Mouse (Mus musculus): ENCODE measurements around the gene Calm4. TPM values are rescaled to one million over a fixed set of nuclear protein-coding genes. Genes with fewer than 3 reads are reported as not detected.
"Not testable (repeated sequence)": the region's sequence is repeated elsewhere in the genome, so short reads cannot be mapped to it uniquely, and the experiment has no call there.

The Calm4 gene
- polyA plus RNA-seq, 1 experiment from 2014 or later = not detected

DNA sequence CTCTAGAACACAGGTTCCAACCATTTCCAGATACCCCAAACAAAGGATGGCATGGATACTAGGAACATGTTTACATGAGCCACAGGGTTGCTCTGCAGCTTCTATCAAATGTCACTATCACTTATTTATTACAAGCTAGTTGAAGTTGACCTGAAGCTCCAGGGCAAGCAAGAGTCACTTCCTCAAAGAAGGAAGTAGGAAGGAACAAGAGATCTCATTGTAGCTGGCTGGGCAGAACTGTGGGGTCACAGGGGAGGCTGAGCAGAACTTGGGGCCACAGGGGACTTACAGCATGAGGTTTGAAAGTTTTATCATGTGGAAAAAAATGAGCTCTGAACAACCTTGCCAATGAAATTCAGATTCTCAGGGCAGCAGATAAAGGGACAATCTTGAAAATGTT lies 11.8 kb upstream of the Calm4 start:
- Histone ChIP-seq H3K9me3 (no peaks in the 10 kb centered on the region), H3K27me3 (replicated peaks) (no peaks in the 10 kb centered on the region), H3K4me1 (no peaks in the 10 kb centered on the region), H3K27ac (no peak overlapping the region), H3K4me2 (no peak overlapping the region), H3K4me3 (no peak overlapping the region), H3K36me3 (replicated peaks) (no peaks in the 10 kb centered on the region), H3K9ac (no peak overlapping the region)
- ATAC-seq (replicated peaks) = no peak

DNA sequence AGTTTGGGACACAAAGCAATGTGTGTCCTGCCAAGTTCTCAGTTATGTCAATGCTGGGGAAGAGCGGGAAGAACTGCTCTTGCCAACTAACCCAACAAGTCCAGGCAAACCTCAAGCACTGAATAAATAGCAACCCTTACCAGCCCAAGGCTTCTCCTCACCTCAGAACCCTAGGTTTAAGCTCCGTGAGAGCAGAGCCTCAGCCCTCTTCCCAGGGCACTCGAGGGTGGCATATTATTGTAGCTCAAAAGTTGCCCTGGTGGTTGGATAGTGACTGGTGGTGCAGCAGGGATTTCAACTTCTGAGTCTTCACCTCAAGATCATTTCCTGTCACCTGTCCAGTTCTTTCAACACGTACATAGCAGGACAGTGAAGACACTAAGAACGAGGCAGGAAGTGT lies 6.0 kb upstream of the Calm4 start:
- H3K27ac ChIP-seq = no peak overlapping the region
- no peak for ATAC-seq (replicated peaks)
- no peaks in the 10 kb centered on the region for H3K36me3 ChIP-seq (replicated peaks)
- H3K4me1 ChIP-seq = no peaks in the 10 kb centered on the region
- 86% methylated on average over 5 of the region's 5 CpGs for WGBS
- H3K27me3 ChIP-seq (replicated peaks) = no peaks in the 10 kb centered on the region
- H3K4me3 ChIP-seq = no peak overlapping the region
- H3K9me3 ChIP-seq = no peaks in the 10 kb centered on the region
- H3K4me2 ChIP-seq = no peak overlapping the region
- H3K9ac ChIP-seq = no peak overlapping the region

DNA sequence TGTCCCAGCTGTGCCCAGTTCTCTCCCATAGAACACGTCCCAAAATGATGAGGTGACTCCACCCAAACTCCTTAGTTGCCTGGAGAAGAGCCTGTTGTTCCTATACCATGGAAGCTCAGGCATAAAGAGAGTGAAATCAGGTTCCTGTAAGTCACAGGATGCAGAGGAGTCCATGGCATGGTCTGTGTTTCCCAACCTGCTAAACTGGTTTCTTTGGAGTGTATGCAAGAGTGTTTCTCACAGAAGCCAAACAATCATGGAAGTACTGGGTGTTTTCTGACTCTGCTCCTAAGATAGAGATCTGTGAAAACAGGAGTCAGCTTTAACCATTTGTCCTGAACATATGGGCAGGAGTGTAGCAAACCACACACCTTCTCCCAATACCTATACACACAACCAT lies 5.6 kb upstream of the Calm4 start:
- no peak for ATAC-seq (replicated peaks)
- no peaks in the 10 kb centered on the region for H3K9me3 ChIP-seq
- H3K27me3 ChIP-seq (replicated peaks) = no peaks in the 10 kb centered on the region
- no peak overlapping the region for H3K4me2 ChIP-seq
- H3K4me3 ChIP-seq = no peak overlapping the region
- no peak overlapping the region for H3K9ac ChIP-seq
- no peaks in the 10 kb centered on the region for H3K4me1 ChIP-seq
- H3K36me3 ChIP-seq (replicated peaks) = no peaks in the 10 kb centered on the region
- no peak overlapping the region for H3K27ac ChIP-seq
- 71% methylated on average over 1 of the region's 1 CpGs for WGBS

DNA sequence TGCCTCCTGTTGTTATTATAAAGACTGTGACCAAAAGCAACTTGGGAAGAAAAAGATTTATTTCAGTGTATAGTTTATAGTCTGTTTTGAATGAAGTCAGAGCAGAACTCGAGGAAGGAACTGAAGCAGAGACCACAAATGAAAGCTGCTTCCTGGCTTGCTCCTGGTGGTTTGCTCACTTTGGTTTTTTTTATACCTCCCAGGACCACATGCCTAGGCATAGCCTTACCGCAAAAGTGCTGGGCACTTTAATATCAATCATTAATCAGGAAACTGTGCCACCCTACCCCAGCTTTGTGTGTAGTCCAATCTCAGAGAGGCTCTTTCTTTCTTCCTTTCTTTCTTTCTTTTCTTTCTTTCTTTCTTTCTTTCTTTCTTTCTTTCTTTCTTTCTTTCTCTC lies 5.1 kb upstream of the Calm4 start:
- Histone ChIP-seq H3K4me2 (no peak overlapping the region), H3K36me3 (replicated peaks) (no peaks in the 10 kb centered on the region), H3K9me3 (no peaks in the 10 kb centered on the region), H3K9ac (no peak overlapping the region), H3K27ac (no peak overlapping the region), H3K27me3 (replicated peaks) (no peaks in the 10 kb centered on the region), H3K4me3 (no peak overlapping the region), H3K4me1 (no peaks in the 10 kb centered on the region)
- ATAC-seq (replicated peaks) = no peak
- WGBS = 83% methylated on average over 2 of the region's 2 CpGs

DNA sequence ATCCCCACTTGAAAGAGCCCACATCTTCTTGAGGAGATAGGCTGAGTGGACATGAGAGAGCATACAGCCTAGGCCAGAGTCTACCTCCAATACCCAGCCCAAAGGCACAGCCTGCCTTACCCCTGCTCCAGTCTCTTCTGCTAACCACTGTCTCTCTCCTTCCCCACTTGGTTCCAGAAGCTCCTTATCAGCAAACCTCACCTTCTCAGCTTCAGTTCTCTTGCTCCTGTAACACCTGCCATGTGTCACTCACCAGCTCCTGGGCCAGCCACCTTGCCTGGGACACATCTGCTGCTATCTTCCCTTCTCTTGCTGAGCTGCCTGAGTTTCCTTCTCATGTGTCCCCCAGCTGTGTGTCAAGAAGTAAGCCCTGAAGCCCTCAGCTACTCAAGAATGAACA lies 3.9 kb upstream of the Calm4 start:
- ATAC-seq (replicated peaks); H3K4me2 ChIP-seq; H3K36me3 ChIP-seq (replicated peaks); H3K9ac ChIP-seq; H3K27ac ChIP-seq; H3K27me3 ChIP-seq (replicated peaks); H3K4me3 ChIP-seq; H3K9me3 ChIP-seq; H3K4me1 ChIP-seq: not testable (repeated sequence)

DNA sequence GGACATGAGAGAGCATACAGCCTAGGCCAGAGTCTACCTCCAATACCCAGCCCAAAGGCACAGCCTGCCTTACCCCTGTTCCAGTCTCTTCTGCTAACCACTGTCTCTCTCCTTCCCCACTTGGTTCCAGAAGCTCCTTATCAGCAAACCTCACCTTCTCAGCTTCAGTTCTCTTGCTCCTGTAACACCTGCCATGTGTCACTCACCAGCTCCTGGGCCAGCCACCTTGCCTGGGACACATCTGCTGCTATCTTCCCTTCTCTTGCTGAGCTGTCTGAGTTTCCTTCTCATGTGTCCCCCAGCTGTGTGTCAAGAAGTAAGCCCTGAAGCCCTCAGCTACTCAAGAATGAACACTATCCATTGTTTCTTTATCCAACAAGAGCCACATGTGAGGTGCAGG lies 3.1 kb downstream of the Calm4 start:
- H3K36me3 ChIP-seq (replicated peaks); H3K27me3 ChIP-seq (replicated peaks); H3K4me1 ChIP-seq; H3K4me2 ChIP-seq; ATAC-seq (replicated peaks); H3K9ac ChIP-seq; H3K4me3 ChIP-seq; H3K27ac ChIP-seq; H3K9me3 ChIP-seq: not testable (repeated sequence)

DNA sequence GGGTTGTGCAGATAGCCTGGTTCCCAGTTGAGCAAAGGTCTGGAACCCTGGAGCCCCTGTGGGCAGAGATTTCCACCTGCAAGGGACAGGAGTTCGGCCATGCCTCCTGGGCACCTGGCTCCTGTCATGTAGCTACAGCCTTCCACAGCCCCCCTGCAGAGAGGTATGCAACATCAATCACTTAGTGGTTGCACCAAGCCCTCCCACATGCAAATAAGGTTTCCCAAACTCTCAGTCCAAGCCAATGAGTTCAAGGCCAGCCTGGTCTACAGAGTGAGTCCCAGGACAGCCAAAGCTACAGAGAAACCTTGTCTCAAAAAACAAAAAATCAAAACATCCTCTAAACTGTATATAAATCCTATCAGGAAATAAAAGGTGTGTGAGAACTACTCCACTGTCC lies 12.8 kb downstream of the Calm4 start:
- Histone ChIP-seq H3K4me3 (no peak overlapping the region), H3K9ac (no peak overlapping the region), H3K4me1 (no peaks in the 10 kb centered on the region), H3K27ac (no peak overlapping the region), H3K27me3 (replicated peaks) (no peaks in the 10 kb centered on the region), H3K4me2 (no peak overlapping the region), H3K9me3 (no peaks in the 10 kb centered on the region), H3K36me3 (replicated peaks) (no peaks in the 10 kb centered on the region)
- no peak for ATAC-seq (replicated peaks)
- WGBS = 71% methylated on average over 1 of the region's 1 CpGs

DNA sequence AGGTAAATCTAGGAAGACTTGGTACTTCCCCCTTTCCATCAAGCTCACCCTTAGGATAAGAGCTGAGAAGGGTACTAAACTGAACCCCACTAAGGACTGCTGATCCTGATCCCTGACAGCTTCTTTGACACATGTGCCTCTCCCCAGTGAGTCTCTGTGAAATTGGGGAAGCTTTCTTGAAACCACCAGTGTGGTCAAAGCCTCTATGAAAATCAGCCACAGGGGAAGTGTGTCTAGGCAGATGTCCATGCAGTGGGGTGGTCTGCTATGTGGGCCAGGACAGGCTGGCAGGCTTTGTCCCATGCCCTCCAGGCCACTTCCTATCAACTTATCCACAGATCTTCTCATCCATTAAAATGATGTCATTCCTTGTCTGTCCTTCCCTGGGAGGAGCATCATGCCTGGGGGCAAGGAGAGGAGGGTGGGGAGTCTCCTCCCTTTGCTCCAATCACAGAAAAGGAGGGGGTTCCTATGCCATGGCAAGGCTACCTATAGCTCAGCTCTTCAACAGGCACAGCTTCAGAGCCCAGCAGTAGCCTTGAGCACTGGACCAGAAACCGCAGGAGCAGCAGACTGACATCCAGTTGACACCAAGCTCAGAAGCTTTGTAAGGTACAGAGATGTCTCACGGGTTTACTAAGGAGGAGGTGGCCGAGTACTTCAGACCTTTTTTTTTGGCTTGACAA lies 16.2 kb downstream of the Calm4 start, which contains the start of gene Calm5:
TSS of gene Calm5 (plus strand) at position 526 of the 686 bp plus-strand sequence.
- H3K36me3 ChIP-seq (replicated peaks); H3K4me2 ChIP-seq; H3K4me3 ChIP-seq; H3K9me3 ChIP-seq; H3K9ac ChIP-seq; ATAC-seq (replicated peaks); H3K4me1 ChIP-seq; H3K27ac ChIP-seq; H3K27me3 ChIP-seq (replicated peaks): not testable (repeated sequence)
- WGBS = 90% methylated on average over 3 of the region's 3 CpGs

DNA sequence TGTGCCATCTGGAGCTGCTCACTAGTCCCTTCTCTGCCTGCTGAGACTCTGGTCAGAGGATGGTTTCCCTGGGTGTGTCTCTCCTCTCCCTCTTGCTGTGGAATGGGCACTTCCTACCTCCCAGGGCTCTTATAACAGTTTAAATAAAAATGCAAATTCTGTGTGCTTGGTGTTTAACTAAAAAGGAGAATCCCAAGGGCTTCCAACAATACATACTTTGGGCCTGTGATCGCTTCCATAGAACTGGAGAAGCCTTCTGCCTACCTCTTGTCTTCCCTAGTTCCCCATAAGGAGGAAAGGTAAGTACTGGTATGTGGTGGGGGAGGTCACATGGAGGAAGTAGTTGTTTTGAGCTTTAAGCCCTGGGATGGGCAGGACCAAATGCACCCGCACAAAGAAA lies 17.3 kb downstream of the Calm4 start:
- Histone ChIP-seq H3K4me3 (no peak overlapping the region), H3K36me3 (replicated peaks) (no peaks in the 10 kb centered on the region), H3K4me2 (no peak overlapping the region), H3K4me1 (no peaks in the 10 kb centered on the region), H3K9ac (no peak overlapping the region), H3K27me3 (replicated peaks) (no peaks in the 10 kb centered on the region), H3K9me3 (no peaks in the 10 kb centered on the region), H3K27ac (no peak overlapping the region)
- 85% methylated on average over 2 of the region's 2 CpGs for WGBS
- no peak for ATAC-seq (replicated peaks)

DNA sequence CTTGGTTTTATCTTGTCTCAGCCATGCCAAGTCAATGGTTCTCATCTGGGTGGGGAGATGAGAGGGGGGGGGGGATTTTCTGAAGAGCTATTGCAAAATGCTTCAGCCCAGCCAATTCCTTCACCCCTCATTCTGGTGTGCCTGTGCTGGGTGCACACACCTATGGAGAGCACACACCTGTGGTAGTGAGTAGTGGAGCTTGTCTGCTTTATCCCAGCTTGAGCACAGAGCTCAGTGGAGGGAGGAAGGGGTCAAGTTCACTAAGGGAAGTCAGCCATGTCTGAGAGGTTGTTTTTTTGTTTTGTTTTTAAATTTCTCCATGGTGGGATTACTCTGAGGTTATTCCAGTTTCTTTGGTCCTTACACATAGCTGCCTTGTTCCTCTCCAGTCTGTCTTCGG lies 18.7 kb downstream of the Calm4 start:
- Histone ChIP-seq H3K4me1 (no peaks in the 10 kb centered on the region), H3K4me3 (no peak overlapping the region), H3K9me3 (no peaks in the 10 kb centered on the region), H3K36me3 (replicated peaks) (no peaks in the 10 kb centered on the region), H3K4me2 (no peak overlapping the region), H3K27ac (no peak overlapping the region), H3K9ac (no peak overlapping the region), H3K27me3 (replicated peaks) (no peaks in the 10 kb centered on the region)
- WGBS = 79% methylated on average over 1 of the region's 1 CpGs
- ATAC-seq (replicated peaks) = no peak

DNA sequence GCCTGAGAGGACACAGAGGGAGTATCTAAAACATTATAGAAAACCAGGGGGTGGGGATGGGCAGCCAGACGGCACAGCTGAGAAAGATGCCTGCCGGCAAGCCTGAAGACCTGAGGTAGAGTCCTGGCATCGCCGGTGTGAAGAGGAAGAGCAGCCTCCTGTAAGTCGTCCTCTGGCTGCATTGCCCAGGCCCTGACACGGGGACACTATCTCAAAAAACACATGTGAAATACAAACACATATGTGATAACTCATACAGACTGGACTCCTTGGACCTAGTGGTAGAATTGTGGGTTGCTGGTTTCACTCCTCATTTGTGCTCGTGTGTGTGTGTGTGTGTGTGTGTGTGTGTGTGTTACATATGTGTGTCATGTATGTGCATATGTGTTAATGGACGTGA lies 23.7 kb downstream of the Calm4 start:
- H3K9me3 ChIP-seq = no peaks in the 10 kb centered on the region
- H3K27me3 ChIP-seq (replicated peaks) = no peaks in the 10 kb centered on the region
- no peak overlapping the region for H3K4me3 ChIP-seq
- H3K27ac ChIP-seq = no peak overlapping the region
- no peak overlapping the region for H3K4me2 ChIP-seq
- H3K9ac ChIP-seq = no peak overlapping the region
- no peak for ATAC-seq (replicated peaks)
- WGBS = 92% methylated on average over 8 of the region's 8 CpGs
- H3K36me3 ChIP-seq (replicated peaks) = no peaks in the 10 kb centered on the region
- no peaks in the 10 kb centered on the region for H3K4me1 ChIP-seq

DNA sequence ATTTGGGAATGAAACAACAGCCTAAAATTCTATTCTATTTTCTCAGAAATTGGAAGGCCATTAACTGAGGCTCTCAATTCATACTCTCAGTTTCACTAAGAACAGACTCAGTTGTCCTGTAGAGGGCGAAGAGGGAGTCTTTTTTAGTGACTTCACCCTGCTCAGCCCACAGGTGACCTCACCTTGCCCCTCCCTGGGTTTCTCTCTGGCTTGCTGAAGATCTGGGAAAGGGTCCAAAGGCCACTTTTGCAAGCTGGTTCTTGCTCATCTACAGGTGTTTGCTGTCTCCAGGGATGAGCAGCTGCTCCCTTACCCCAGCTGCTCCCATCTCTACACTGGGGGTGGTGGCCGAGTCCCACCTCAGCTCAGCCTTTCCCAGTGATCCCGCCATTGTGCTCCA lies 24.8 kb downstream of the Calm4 start:
- no peak overlapping the region for H3K9ac ChIP-seq
- no peak overlapping the region for H3K4me3 ChIP-seq
- H3K36me3 ChIP-seq (replicated peaks) = no peaks in the 10 kb centered on the region
- H3K4me2 ChIP-seq = no peak overlapping the region
- no peaks in the 10 kb centered on the region for H3K4me1 ChIP-seq
- WGBS = 86% methylated on average over 3 of the region's 3 CpGs
- H3K27me3 ChIP-seq (replicated peaks) = no peaks in the 10 kb centered on the region
- H3K9me3 ChIP-seq = no peaks in the 10 kb centered on the region
- no peak for ATAC-seq (replicated peaks)
- H3K27ac ChIP-seq = no peak overlapping the region

DNA sequence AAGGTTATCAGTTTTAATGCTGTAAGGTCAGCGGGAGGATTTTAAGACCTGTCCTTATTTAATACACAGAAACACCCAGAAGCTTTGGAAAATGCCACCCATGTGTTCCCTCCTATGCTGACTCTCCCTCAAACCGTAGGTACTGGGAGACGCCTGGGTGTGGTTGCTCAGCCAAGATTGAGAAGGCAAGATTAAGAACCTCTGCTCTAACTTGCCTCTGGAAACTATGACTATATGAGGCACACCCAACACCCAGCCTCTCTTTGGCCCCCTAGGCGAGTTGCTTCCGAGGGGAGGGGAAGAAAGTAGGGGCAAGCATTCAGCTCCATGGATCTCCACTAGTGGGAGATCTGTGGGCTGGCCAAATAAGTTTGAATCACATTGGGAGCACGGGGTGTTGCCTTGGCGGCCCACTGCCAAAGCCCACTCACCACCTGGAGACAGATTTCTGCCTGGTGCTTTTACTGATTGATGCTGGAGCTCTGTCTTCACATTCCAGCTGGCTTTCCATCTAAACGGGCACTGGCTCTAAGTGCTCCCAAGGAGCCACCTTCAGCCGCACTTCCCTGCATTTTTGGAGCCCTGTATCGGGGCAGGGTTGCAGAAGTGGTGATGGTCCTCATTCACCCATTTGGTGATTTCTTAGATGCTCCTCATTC lies 25.5 kb downstream of the Calm4 start:
- no peak for ATAC-seq (replicated peaks)
- Histone ChIP-seq H3K27ac (no peak overlapping the region), H3K36me3 (replicated peaks) (no peaks in the 10 kb centered on the region), H3K4me1 (no peaks in the 10 kb centered on the region), H3K4me2 (no peak overlapping the region), H3K4me3 (no peak overlapping the region), H3K27me3 (replicated peaks) (no peaks in the 10 kb centered on the region), H3K9me3 (no peaks in the 10 kb centered on the region), H3K9ac (no peak overlapping the region)
- WGBS = 95% methylated on average over 10 of the region's 10 CpGs

Measured in midbrain, embryonic 15.5 days (tissue).